Mouse (Mus musculus): ENCODE measurements at regions not wholly inside any gene's neighbourhood (a gene's known extent, or its start where the extent isn't known, plus 50 kb on each side); places are given as distances from the start of the nearest gene placed in this dataset.

DNA sequence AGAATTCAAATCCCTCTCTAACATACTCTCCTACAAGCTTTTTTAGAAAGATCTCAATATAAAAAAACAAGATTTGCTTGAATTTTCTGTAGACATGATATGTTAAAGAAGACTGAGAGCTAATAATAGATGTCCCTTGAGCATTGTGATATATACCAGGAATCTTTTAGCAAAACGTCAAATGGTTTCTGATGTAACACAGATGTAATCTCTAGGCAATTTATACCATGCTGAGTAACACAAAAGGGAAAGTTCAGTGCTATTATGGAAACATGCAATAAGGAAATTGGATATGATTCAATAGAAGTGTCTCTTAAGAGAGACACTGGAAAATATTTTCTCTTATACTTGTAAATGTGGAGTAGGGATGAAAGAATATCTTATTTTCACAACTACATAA is 434.8 kb upstream of the Fsip2 start:
- no peak for TF ChIP-seq POLR2A (IDR thresholded peaks at IDR 0.05; ENCODE audit: borderline replicate concordance, extremely low read depth, insufficient read depth, insufficient read length)
- no peak overlapping the region for H3K4me2 ChIP-seq (replicated peaks; ENCODE audit: low read depth, low read length, severe bottlenecking)
- H3K36me3 ChIP-seq (ENCODE audit: control insufficient read depth, insufficient read depth, low read length): no peaks in the 10 kb centered on the region
- WGBS: 35% methylated on average over 1 of the region's 1 CpGs
- H3K4me3 ChIP-seq (replicated peaks; ENCODE audit: low read length): no peak overlapping the region
- H3K9ac ChIP-seq (ENCODE audit: low read depth, low read length, severe bottlenecking): no peak overlapping the region
- H3K27ac ChIP-seq (replicated peaks; ENCODE audit: low read depth, low read length): no peak overlapping the region
- H3K9me3 ChIP-seq (ENCODE audit: control insufficient read depth, low read length): no peaks in the 10 kb centered on the region
- no peaks in the 10 kb centered on the region for H3K27me3 ChIP-seq (ENCODE audit: control insufficient read depth, insufficient read depth, low read length)
- no peak for ATAC-seq (ENCODE audit: low FRiP score, low read depth)
- no peaks in the 10 kb centered on the region for H3K4me1 ChIP-seq (ENCODE audit: control insufficient read depth, insufficient read depth, low read length)
- DNase-seq (ENCODE audit: low spot score): peak; percentile 3

DNA sequence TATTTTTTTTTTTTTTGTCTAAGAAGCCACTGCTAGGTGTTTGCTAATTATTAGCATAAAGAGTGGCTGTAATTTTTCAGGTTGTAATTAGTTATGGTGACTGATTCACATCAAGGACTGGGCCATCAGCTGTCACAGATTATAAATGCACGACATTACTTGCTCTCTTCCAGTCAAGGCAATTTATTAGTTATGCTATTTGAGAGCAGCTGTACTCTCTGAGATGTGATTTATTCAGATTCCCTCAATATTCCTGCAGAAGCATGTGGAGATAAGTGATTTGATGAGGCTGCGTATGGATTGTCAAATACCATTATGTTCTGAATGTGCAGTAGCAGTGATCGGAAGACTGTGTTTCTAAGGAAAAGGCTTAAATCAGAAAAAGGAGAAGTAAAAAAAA is 428.3 kb upstream of the Fsip2 start:
- Histone ChIP-seq H3K4me2 (replicated peaks; ENCODE audit: low read depth, low read length, severe bottlenecking) (no peak overlapping the region), H3K36me3 (ENCODE audit: control insufficient read depth, insufficient read depth, low read length) (no peaks in the 10 kb centered on the region), H3K27me3 (ENCODE audit: control insufficient read depth, insufficient read depth, low read length) (no peaks in the 10 kb centered on the region), H3K9me3 (ENCODE audit: control insufficient read depth, low read length) (no peaks in the 10 kb centered on the region), H3K4me1 (ENCODE audit: control insufficient read depth, insufficient read depth, low read length) (no peaks in the 10 kb centered on the region), H3K9ac (ENCODE audit: low read depth, low read length, severe bottlenecking) (no peak overlapping the region), H3K27ac (replicated peaks; ENCODE audit: low read depth, low read length) (no peak overlapping the region), H3K4me3 (replicated peaks; ENCODE audit: low read length) (no peak overlapping the region)
- no peak for ATAC-seq (ENCODE audit: low FRiP score, low read depth)
- DNase-seq (ENCODE audit: low spot score): no peak
- 81% methylated on average over 3 of the region's 3 CpGs for WGBS
- no peak for TF ChIP-seq POLR2A (IDR thresholded peaks at IDR 0.05; ENCODE audit: borderline replicate concordance, extremely low read depth, insufficient read depth, insufficient read length)

DNA sequence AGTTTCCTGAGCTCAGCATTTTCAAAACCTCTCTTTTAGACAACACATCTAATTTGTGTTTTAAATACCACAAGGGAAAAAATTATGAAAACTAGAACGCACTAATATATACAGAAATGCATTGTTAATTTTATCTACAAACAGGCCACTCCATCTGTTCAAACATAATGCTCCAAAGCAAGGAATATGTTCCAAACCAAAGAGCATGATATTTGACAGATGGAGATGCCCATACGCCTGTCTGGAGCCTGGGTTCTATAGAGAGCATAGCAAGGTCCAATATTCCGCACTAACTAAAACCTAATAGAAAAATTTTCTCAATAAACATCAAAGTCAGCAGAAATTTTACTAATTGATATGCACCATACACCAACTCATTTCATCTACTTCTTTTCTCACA is 423.5 kb upstream of the Fsip2 start:
- TF ChIP-seq POLR2A (IDR thresholded peaks at IDR 0.05; ENCODE audit: borderline replicate concordance, extremely low read depth, insufficient read depth, insufficient read length): no peak
- Histone ChIP-seq H3K9me3 (ENCODE audit: control insufficient read depth, low read length) (no peaks in the 10 kb centered on the region), H3K36me3 (ENCODE audit: control insufficient read depth, insufficient read depth, low read length) (no peaks in the 10 kb centered on the region), H3K27me3 (ENCODE audit: control insufficient read depth, insufficient read depth, low read length) (no peaks in the 10 kb centered on the region), H3K9ac (ENCODE audit: low read depth, low read length, severe bottlenecking) (no peak overlapping the region), H3K4me2 (replicated peaks; ENCODE audit: low read depth, low read length, severe bottlenecking) (no peak overlapping the region), H3K4me3 (replicated peaks; ENCODE audit: low read length) (no peak overlapping the region), H3K4me1 (ENCODE audit: control insufficient read depth, insufficient read depth, low read length) (no peaks in the 10 kb centered on the region), H3K27ac (replicated peaks; ENCODE audit: low read depth, low read length) (no peak overlapping the region)
- no peak for ATAC-seq (ENCODE audit: low FRiP score, low read depth)
- WGBS: 89% methylated on average over 3 of the region's 3 CpGs
- no peak for DNase-seq (ENCODE audit: low spot score)

DNA sequence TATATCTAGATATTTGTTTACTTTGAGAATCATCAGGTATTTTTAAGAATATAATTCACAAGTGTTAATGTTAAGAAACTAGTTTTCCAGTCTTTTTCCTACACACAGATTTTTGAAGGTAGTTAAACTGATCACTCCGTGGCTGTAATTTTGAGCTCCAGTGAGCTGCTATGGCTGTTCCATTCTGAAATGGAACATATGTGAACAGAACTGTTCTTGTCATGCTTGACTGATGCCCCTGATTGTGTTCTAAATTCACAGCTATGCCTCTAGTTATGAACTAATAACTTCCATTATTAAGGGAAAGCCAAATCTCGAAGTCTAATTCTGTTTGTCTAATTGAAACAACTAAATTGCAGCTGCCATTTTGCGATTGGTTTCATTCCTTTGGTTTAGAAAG is 404.5 kb upstream of the Fsip2 start:
- no peaks in the 10 kb centered on the region for H3K36me3 ChIP-seq (ENCODE audit: control insufficient read depth, insufficient read depth, low read length)
- no peaks in the 10 kb centered on the region for H3K4me1 ChIP-seq (ENCODE audit: control insufficient read depth, insufficient read depth, low read length)
- H3K27ac ChIP-seq (replicated peaks; ENCODE audit: low read depth, low read length): no peak overlapping the region
- WGBS: 77% methylated on average over 3 of the region's 3 CpGs
- H3K9me3 ChIP-seq (ENCODE audit: control insufficient read depth, low read length): no peaks in the 10 kb centered on the region
- H3K4me3 ChIP-seq (replicated peaks; ENCODE audit: low read length): no peak overlapping the region
- H3K4me2 ChIP-seq (replicated peaks; ENCODE audit: low read depth, low read length, severe bottlenecking): no peak overlapping the region
- DNase-seq (ENCODE audit: low spot score) (no peak), ATAC-seq (ENCODE audit: low FRiP score, low read depth) (no peak)
- H3K27me3 ChIP-seq (ENCODE audit: control insufficient read depth, insufficient read depth, low read length): no peaks in the 10 kb centered on the region
- no peak for TF ChIP-seq POLR2A (IDR thresholded peaks at IDR 0.05; ENCODE audit: borderline replicate concordance, extremely low read depth, insufficient read depth, insufficient read length)
- H3K9ac ChIP-seq (ENCODE audit: low read depth, low read length, severe bottlenecking): no peak overlapping the region

DNA sequence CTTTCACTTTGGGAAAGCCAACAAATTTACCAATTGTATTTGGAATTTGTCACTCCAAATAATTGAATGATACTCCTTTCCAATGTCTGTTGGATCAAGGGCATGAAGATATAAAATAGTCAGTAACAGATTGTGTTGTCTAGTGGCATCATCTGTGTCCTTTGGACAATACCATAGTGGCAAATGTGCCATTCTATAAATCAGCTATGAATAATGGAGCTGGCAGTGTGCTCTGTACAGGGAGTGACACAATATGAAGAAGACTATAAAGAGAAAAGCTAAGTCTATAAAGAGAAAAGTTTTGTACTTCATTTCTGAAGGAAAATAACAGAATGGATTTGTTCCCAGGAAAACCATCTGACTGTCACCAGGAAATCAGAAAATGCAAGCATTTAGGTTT is 402.8 kb upstream of the Fsip2 start:
- Histone ChIP-seq H3K9me3 (ENCODE audit: control insufficient read depth, low read length) (no peaks in the 10 kb centered on the region), H3K9ac (ENCODE audit: low read depth, low read length, severe bottlenecking) (no peak overlapping the region), H3K36me3 (ENCODE audit: control insufficient read depth, insufficient read depth, low read length) (no peaks in the 10 kb centered on the region), H3K4me2 (replicated peaks; ENCODE audit: low read depth, low read length, severe bottlenecking) (no peak overlapping the region), H3K4me1 (ENCODE audit: control insufficient read depth, insufficient read depth, low read length) (no peaks in the 10 kb centered on the region), H3K4me3 (replicated peaks; ENCODE audit: low read length) (no peak overlapping the region), H3K27ac (replicated peaks; ENCODE audit: low read depth, low read length) (no peak overlapping the region), H3K27me3 (ENCODE audit: control insufficient read depth, insufficient read depth, low read length) (no peaks in the 10 kb centered on the region)
- DNase-seq (ENCODE audit: low spot score): no peak
- no peak for ATAC-seq (ENCODE audit: low FRiP score, low read depth)
- no peak for TF ChIP-seq POLR2A (IDR thresholded peaks at IDR 0.05; ENCODE audit: borderline replicate concordance, extremely low read depth, insufficient read depth, insufficient read length)

DNA sequence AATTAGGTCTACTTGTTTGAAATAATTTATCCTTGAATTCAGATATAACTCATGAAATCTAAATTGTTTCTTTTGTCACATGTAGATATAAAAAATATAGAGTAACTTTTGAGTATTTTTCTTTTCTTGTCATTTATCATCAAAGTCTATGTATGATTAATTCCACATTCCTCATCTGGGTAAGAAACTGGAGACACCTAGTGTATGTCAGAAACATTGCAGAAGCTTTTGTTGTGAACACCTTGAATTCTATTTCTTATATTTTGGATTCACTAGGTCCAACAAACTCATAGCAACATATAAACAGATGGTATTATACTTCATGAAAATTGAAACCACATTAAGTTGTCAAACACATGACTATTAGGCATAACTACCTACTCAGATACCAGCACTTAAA is 373.1 kb upstream of the Fsip2 start:
- Histone ChIP-seq H3K36me3 (ENCODE audit: control insufficient read depth, insufficient read depth, low read length) (no peaks in the 10 kb centered on the region), H3K9ac (ENCODE audit: low read depth, low read length, severe bottlenecking) (no peak overlapping the region), H3K4me1 (ENCODE audit: control insufficient read depth, insufficient read depth, low read length) (no peaks in the 10 kb centered on the region), H3K27ac (replicated peaks; ENCODE audit: low read depth, low read length) (no peak overlapping the region), H3K9me3 (ENCODE audit: control insufficient read depth, low read length) (no peaks in the 10 kb centered on the region), H3K27me3 (ENCODE audit: control insufficient read depth, insufficient read depth, low read length) (no peaks in the 10 kb centered on the region), H3K4me2 (replicated peaks; ENCODE audit: low read depth, low read length, severe bottlenecking) (no peak overlapping the region), H3K4me3 (replicated peaks; ENCODE audit: low read length) (no peak overlapping the region)
- TF ChIP-seq POLR2A (IDR thresholded peaks at IDR 0.05; ENCODE audit: borderline replicate concordance, extremely low read depth, insufficient read depth, insufficient read length): no peak
- ATAC-seq (ENCODE audit: low FRiP score, low read depth) (no peak), DNase-seq (ENCODE audit: low spot score) (no peak)

Measured in limb, embryonic 14.5 days (tissue).